Mouse (Mus musculus) forelimb bud, embryonic 11.5 days (tissue): Measurements from ENCODE around the gene A4gnt.
A peak's percentile ranks its signal among the peaks of the same experiment; 100 is the strongest.
"Not testable (repeated sequence)": the region's sequence is repeated elsewhere in the genome, so short reads cannot be mapped to it uniquely, and the experiment has no call there.

Experiments used
- DNase-seq: peaks from one replicate; pipeline ENCODE4 v3.0.0-alpha.2; 2012; ENCODE audit warnings: low read depth, low spot score

Gene A4gnt

GRCm38 (mm10) chr9:99612202-99612601, at the start of gene A4gnt:
A4gnt (plus strand) TSS chr9:99612502.
- no peak for DNase-seq

DNA sequence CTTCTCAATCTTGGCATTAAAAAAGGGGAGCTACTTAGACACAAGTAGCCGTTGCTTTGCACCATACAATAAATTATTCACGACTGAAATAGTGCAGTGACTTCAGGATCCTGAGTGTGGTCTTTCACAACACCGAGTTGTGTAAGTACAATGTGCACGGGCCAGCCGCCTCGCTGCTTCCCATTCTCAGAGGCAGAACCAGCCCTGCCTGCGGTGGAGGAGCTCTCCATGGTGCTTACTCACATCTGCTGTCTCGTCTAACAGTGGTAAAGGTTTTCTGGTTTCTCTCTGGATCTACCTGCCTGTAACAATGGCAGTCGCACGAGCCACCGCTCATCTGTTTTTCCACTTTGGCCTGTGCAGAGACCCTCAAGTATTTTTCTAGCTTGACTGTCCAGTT, 48.6 kb upstream of the A4gnt start:
- DNase-seq: peak; percentile 71

GRCm38 (mm10) chr9:99568023-99568346, 44.3 kb upstream of the A4gnt start:
- peak; percentile 10 for DNase-seq

DNA sequence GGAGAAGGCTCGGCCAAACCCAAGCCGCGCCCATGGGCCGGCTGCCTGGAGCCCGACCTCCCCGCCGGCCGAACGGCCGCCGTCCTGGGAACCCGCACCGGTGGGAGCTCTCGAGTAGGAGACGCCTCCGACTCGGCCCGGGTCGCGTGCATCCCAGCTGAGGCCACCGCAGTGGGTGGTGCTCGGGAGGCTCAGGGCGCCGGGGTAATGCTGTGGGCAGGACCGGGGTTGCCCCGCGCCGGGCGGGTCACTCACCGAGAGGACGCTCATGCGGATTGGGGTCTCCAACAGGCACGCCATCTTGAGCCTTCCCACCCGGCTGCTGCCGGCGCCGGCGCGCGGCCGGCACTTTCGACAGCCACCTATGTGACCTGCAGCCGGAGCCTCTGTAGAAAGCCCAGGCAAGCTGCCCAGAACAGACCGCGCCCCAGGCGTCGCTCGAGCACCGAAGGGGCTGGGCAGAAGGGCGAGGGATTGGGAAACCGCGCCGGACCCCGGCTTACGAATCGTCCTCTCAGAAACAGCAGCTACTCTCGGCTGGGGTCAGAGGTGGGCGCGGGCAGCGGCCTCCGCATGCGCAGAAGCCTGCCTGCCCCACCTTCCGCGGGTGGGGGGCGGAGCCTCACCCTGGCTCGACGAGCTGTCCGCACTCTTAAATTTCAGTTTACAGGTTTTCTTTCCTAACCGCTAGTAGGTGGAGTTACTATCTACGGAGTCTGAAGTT, 43.8 kb upstream of the A4gnt start, which contains the start of gene Armc8:
Gene Armc8, minus strand, starts transcription at position 553 of the 724 bp plus-strand sequence.
- DNase-seq: peak; percentile 86

DNA sequence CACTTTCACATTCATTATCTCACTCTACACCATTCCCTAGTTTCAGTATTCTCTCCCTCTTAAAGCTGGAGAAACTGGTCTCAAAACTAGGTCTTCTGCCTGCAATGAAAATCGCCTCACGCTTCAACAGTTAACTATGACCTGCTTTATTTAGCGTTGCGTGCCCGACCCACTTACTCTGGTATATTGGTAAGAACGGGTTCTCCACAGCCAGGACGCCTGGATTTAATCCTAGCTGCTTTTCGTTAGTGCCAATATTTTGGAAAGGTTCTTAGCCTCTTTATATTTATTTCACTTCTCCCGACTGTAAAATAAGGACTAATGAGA, 43.3 kb upstream of the A4gnt start:
- DNase-seq: no peak

- peak; percentile 91 for DNase-seq
Measured at GRCm38 (mm10) chr9:99575677-99576480, 36.4 kb upstream of the A4gnt start, which contains the start of gene Dbr1. Dbr1 (plus strand) TSS chr9:99575799.

DNA sequence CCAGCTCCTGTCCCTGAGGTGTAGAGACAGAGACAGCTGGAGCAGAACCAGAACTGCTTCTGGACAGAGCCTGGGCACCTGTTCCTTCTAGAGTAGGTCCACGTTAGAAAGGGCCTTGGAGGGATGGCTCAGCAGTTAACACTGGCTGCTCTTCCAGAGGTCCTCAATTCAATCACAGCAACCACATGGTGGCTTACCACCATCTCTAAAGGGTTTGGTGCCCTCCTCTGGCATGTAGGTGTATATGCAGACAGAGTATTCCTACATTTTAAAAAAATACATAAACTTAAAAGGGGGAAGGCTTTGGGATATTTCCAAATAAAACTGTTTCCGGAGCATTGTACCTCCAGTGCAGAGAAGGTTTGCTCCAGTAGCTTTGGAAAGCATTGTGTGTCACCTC, 31.6 kb upstream of the A4gnt start:
- peak; percentile 54 for DNase-seq

DNA sequence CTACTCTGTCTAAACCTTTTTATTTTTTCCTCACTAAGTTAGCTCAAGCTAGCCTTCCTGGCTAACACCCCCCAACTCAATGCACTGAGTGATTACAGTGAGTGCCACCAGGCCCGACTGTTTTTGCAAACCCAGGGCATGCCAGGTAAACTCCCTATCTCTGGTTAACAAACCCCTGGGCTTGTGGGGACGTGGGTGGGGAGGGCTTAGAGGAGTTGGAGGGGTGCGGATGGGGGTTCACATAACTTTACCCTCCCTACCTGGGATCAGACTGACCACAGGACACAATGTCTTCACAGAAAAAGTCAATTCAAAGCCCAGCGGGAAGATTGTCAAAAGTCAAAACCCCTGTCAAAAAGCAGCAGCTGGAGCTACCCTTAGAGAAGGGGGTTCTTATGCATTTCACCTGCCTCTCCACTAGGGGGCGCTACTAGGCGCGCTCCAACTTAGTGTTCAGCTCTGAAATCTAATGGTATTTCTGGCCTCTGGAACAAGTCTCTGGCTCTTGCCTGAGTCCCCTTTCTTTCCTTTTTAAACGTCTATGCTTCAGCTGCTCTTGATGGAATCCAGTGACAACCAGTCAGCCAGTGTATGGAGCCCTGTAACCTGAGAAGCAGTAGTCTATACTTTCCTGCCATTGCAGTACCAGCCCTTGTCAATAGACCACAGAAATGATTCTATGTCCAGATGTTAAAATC, 24.6 kb upstream of the A4gnt start:
- DNase-seq: peak; percentile 76

- DNase-seq: no peak
Measured at GRCm38 (mm10) chr9:99591144-99591543, 21.2 kb upstream of the A4gnt start.

DNA sequence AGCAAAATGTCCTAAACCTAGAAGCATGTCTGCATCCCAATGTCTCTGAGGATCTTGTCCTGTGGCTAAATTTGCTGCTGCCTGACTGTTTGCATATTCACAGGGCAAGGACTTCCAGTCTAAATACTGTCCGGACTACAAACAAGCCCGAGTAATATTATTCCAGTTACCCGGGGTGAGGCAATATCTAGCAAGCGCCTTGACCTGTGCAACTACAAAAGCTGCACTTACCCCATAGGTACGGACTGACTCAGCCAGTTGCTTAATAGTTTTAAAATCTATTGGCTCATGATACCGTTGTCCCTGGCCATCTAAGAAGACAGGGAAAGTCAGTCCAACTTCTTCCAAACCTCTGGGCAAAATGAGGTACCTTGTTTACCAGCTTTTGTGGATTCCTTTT, 13.2 kb upstream of the A4gnt start:
- not testable (repeated sequence) for DNase-seq

GRCm38 (mm10) chr9:99603566-99603965, 8.7 kb upstream of the A4gnt start:
- peak; percentile 12 for DNase-seq

DNA sequence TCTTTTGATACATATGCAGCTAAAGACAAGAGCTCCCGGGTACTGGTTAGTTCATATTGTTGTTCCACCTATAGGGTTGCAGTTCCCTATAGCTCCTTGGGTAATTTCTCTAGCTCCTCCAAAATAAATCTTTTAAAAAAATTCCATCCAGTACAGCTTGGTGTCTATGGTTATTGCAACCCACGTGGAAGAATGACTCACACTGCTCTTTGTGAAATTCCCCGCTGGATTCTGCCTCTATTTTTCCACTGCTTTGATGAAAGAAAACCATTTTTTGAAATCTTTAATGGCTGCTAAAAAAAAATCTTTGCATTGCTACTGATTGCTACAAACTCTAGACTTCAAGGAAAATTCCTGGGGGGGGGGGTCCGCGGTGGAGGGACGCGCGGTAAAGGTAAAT, 7.4 kb downstream of the A4gnt start:
- DNase-seq: no peak

GRCm38 (mm10) chr9:99620196-99620595, 7.9 kb downstream of the A4gnt start:
- DNase-seq: no peak

DNA sequence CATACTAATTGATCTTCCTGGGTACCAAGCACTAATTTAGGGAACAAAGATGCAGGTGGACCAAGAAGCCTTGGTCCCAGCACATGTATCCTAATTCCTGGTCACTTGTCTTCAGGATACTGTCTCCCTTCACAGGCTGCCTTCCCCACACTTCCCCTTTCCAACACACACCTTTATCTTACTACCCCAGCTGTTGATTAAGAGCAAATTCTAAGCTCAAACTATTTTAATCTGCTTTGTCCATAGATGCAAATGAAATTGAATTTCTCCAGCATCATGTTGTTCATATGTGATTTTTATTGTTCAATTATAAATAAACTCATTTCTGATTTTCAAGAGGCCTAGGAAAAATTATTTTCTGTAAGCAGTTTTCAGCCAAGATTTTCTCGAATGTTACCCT, 9.7 kb downstream of the A4gnt start:
- DNase-seq: no peak

- DNase-seq: no peak
Measured at GRCm38 (mm10) chr9:99622966-99623365, 10.7 kb downstream of the A4gnt start.

DNA sequence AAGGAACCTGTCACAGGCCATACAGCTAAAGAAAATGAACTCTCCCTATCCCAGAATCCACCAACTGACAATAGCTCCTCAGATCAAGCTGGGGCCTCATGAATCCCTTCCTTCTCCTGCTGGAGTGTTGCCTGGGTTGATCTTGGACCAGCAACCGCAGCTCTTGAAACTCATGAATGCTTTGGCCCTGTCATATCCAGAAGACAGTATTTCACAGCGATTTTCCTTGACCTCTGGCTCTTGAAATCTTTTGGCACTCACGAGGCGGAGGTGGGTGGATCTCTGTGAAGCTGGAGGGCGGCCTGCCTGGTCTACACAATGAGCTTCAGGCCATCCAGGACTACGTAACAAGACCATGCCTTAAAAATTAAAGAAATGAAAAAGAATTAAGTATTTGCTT, 11.8 kb downstream of the A4gnt start:
- no peak for DNase-seq

DNA sequence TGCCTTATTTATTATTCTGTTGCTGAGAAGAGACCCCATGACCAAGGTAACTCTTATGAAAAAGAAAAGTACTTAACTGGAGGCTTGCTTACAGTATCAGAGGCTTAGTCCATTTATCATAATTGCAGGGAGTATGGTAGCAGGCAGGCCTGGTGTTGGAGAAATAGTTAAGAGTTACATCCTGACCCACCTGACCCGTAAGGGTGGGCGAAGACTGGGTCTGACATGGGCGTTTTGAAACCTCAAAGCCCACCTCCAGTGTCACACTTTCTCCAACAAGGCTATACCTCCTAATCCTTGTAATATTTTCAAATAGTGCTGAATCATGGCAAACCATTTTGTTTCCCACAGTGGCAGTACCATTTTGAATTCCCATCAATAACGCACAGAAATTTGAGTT, 16.3 kb downstream of the A4gnt start:
- no peak for DNase-seq

DNA sequence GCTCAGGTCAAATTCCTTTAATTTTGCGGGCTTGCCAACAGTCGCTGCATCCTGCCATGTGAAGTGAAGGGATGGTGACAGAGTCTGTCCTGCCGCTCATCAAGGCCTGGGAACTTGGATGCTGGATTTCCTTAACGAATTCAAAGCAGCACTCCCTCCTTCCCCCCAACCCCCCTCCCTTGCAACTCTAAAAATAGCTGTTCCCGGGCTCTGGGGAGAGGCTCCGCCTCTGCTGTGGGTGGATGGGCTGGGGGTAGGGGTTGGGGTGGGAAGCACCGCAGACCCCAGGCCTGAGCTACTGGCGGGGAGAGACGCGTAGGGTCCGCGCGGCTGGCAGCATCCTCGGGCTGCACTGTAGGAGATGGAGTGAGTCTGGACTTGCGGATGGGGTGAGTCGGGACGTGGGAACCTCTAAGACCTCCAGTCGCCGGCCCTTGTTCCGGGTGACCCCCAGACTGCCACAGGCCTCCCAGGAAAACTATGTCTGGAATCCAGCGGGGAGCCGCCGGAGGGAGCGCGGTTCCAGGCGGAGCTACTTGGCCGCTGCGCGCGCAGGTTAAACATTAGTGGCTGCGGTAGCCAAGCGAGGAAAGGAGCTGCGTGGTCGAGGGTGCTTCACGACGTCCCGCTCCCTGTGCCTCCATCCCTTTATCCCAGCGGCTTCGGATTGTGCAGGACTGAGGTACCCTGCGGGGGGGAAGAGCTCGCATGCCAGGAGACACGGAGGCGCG, 17.1 kb downstream of the A4gnt start, which contains the start of gene Dzip1l:
Gene Dzip1l, plus strand, starts transcription at position 216 of the 731 bp plus-strand sequence.
- DNase-seq: peak; percentile 82

- DNase-seq: peak; percentile 33
Measured at GRCm38 (mm10) chr9:99630071-99630470, 17.8 kb downstream of the A4gnt start.

- DNase-seq: peak; percentile 5
Measured at GRCm38 (mm10) chr9:99630528-99631125, 18.3 kb downstream of the A4gnt start.

GRCm38 (mm10) chr9:99631781-99632180, 19.5 kb downstream of the A4gnt start:
- no peak for DNase-seq
